Mouse (Mus musculus): ENCODE data around the gene Unc45a.

- TF ChIP-seq CTCF (IDR thresholded peaks at IDR 0.05; ENCODE audit: insufficient read depth, low read length) (no peak), POLR2A (IDR thresholded peaks at IDR 0.05; ENCODE audit: borderline replicate concordance, extremely low read depth, low read depth, low read length) (no peak)
These were observed 34.7 kb upstream of the Unc45a start for GRCm38 (mm10) chr7:80375376-80376039.
